Mouse (Mus musculus) heart, embryonic 10.5 days (tissue): ENCODE data around the gene Eef1g. TPM values are rescaled to one million over a fixed set of nuclear protein-coding genes. Genes with fewer than 3 reads are reported as not detected.

Experiments
- DNase-seq: peaks from one replicate; pipeline ENCODE4 v3.0.0-alpha.2; 2017; ENCODE audit warnings: low spot score
- H3K27ac ChIP-seq: fragments of 300-500 bp; sonication (generic); 2 replicates; pipeline ENCODE4 v1.5.1; 2016; ENCODE audit warnings: mild to moderate bottlenecking
- H3K27me3 ChIP-seq: fragments of 300-500 bp; sonication (generic); 2 replicates; pipeline ENCODE4 v1.6.1; 2016; ENCODE audit warnings: mild to moderate bottlenecking; ENCODE audit not compliant: poor library complexity, insufficient read depth, severe bottlenecking
- H3K36me3 ChIP-seq: fragments of 300-500 bp; sonication (generic); 2 replicates; pipeline ENCODE4 v1.6.1; 2016; ENCODE audit warnings: mild to moderate bottlenecking, moderate library complexity
- H3K4me1 ChIP-seq: fragments of 300-500 bp; sonication (generic); 2 replicates; pipeline ENCODE4 v1.6.1; 2016; ENCODE audit warnings: mild to moderate bottlenecking
- H3K4me3 ChIP-seq: fragments of 300-500 bp; sonication (generic); 2 replicates; pipeline ENCODE4 v1.5.1; 2016; ENCODE audit warnings: mild to moderate bottlenecking, moderate library complexity
- H3K9me3 ChIP-seq: fragments of 300-500 bp; sonication (generic); 2 replicates; pipeline ENCODE4 v1.6.1; 2016; ENCODE audit warnings: mild to moderate bottlenecking, moderate library complexity
- WGBS: fragments of 180-500 bp; shearing (Covaris S2); methylation state at CpG from one replicate; pipeline ENCODE4 v1.1.7; 2016; 5-methylcytosine and 5-hydroxymethylcytosine counted together
- polyA plus RNA-seq: library from polyadenylated mRNA; unstranded; fragments of >200 nt; fragmentation: Nextera tagmentation; extraction: Ambion mirVana; gene quantifications from 2 replicates; pipeline ENCODE4 v1.2.1, GENCODE M21; 2016

Gene Eef1g
- polyA plus RNA-seq, 1 experiment from 2014 or later, result 459 TPM

DNA sequence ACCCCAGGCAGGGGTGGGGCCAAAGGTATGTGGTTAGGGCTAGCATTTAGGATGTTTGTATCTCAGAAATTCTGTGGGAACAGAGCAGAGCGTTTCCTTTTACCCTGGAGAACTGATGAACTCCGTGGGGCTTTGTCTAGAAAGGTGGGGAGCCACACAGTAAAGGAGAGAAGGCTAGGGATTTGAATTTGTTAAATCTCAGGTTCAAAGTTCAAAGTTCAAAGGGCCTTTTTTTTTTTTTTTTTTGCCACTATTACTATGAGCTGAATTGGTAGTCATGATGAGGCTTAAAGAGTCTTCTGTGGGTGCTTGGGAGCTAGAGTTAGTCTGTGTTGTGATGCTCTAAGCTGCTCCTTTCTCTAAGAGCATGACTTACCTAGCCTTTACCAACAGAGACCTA, 30.1 kb upstream of the Eef1g start:
- no peak overlapping the region for H3K4me3 ChIP-seq
- WGBS, result 90% methylated on average over 2 of the region's 2 CpGs
- peaks cover 64% of the 10 kb centered on the region for H3K36me3 ChIP-seq

DNA sequence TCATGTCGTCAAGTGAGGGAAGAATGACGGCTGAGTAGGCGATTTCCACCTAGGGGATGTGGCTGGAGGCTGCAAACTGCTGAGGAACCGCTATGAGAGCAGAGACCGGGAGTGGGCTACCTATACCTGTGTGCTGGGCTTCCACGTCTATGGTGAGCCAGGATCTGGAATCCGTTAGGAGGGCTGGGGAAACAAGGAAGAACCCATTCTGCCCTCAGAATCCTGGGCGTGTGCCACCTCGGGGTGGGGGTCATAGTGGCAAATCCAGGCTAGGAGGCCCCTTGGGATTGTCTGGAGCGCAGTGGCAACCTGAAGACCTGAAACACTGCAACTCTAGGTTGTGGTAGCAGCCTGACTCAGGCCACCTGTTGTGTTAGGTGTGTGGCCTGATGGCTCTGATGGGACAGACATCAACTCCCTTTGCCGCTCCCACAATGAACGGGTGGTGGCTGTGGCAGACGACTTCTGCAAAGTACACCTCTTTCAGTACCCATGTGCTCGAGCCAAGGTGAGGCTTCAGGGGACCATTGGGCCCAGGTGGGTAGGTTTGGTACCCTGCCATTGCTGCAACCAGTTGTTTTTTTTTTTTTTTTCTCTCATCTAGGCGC, 26.2 kb upstream of the Eef1g start:
- Histone ChIP-seq H3K4me1 (peaks cover 26% of the 10 kb centered on the region), H3K27ac (no peak overlapping the region), H3K27me3 (no peaks in the 10 kb centered on the region), H3K4me3 (no peak overlapping the region), H3K36me3 (peaks cover 54% of the 10 kb centered on the region), H3K9me3 (no peaks in the 10 kb centered on the region)
- WGBS, result 85% methylated on average over 15 of the region's 15 CpGs
- DNase-seq, result peak; percentile 73

More for the DNA sequence above, 30.1 kb upstream of the Eef1g start:
- no peak for DNase-seq
- Histone ChIP-seq H3K4me1 (peaks cover 13% of the 10 kb centered on the region), H3K9me3 (no peaks in the 10 kb centered on the region), H3K27ac (no peak overlapping the region), H3K27me3 (no peaks in the 10 kb centered on the region)

DNA sequence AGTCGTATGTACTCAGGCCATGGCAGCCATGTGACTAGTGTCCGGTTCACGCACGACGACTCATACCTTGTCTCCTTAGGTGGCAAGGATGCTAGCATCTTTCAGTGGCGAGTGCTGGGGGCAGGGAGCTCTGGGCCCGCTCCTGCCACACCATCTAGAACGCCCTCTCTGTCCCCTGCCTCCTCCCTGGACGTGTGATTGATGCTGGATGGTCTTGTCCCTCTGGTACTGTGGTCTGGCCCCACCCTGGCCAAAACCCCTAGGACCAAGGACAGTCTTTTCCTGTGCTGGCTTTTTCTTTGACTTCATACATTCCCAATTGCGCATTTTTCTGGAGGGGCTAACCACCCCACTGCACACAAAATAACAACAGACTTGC, 25.7 kb upstream of the Eef1g start:
- 41% methylated on average over 10 of the region's 10 CpGs for WGBS
- peak; percentile 76 for DNase-seq
- Histone ChIP-seq H3K4me3 (peak overlapping the region; percentile 98), H3K36me3 (peaks cover 54% of the 10 kb centered on the region), H3K27me3 (no peaks in the 10 kb centered on the region), H3K4me1 (peaks cover 26% of the 10 kb centered on the region), H3K9me3 (no peaks in the 10 kb centered on the region), H3K27ac (peak overlapping the region; percentile 99)

DNA sequence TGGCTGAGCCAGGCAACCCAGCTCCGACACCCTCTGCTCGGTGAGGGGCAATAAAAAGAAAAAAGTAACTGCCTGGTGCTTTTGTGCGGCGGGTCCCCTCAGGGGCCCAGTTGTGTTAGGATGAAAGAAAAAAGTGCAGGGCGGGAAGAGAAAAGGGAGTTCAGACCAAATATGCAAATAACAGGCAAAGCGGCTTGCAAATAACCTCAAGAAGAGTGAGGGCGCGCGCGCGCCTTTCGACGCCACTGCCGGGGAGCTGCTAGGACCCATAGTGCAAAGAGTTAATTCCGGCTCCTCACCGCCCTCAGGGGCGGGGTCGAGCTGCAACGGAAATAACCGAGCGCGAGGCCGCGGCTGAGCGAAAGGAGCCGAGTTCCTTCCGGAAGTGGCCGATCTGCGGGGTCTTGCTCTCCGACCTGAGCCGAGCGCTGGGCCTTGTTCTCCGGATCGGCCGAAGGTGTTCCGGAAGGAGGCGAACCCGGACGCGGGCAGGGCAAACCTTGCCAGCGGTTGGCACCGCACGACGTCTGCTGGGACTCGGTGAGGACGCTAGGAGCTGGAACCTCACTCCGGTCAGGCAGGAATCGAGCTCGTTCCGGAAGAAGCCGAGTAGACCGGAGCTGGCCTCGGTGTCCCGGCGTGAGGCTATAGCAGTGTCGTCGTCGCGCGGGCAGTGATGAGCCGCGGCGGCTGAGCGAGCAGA, 25.2 kb upstream of the Eef1g start, which contains the start of gene Mta2:
Gene Mta2 (plus strand): TSS at position 361 of the 703 bp plus-strand sequence.
- Histone ChIP-seq H3K4me3 (peak within 1 kb of the TSS; percentile 98), H3K4me1 (peaks cover 26% of the 10 kb centered on the region), H3K27me3 (no peaks in the 10 kb centered on the region), H3K9me3 (no peaks in the 10 kb centered on the region), H3K27ac (peak within 1 kb of the TSS; percentile 99), H3K36me3 (peaks cover 54% of the 10 kb centered on the region)
- peak; percentile 99 for DNase-seq
- WGBS, result under 1% methylated on average over 64 of the region's 64 CpGs

DNA sequence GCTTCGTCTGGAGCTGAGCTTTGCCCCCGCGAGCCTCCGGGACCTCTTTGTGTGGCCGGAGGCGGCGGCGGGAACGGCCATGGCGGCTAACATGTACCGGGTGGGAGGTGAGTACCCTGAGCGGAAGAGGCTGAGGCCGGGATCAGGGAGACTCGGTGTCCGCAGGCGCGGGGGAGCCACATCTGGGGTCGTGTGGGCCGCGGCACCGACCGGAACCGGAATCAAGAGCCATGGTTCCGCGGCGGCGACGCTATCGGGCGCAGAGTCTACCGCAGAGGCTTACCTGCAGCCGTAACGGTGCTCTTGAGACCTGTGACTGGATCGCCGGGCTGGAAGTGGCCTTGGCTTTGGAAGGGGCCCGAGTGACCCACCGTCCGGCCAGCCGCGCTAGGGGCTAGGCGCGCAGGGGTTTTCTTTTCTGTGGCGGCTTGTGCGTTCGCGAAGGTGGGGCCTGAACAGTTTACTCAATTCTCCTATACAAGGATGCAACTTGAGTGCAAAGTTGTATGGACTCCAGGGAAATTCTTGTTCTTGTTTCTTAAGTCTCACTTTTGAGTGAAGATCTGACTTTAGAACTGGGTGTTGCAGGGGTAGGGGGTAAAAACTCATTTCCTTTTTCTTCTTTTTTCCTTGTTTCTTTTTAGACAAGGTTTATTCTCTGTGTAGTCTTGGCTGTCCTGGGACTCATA, 24.4 kb upstream of the Eef1g start:
- WGBS, result under 1% methylated on average over 46 of the region's 46 CpGs
- H3K36me3 ChIP-seq, result peaks cover 53% of the 10 kb centered on the region
- H3K27ac ChIP-seq, result peak overlapping the region; percentile 99
- H3K9me3 ChIP-seq, result no peaks in the 10 kb centered on the region
- peak overlapping the region; percentile 98 for H3K4me3 ChIP-seq
- no peaks in the 10 kb centered on the region for H3K27me3 ChIP-seq
- H3K4me1 ChIP-seq, result peaks cover 26% of the 10 kb centered on the region
- no peak for DNase-seq

DNA sequence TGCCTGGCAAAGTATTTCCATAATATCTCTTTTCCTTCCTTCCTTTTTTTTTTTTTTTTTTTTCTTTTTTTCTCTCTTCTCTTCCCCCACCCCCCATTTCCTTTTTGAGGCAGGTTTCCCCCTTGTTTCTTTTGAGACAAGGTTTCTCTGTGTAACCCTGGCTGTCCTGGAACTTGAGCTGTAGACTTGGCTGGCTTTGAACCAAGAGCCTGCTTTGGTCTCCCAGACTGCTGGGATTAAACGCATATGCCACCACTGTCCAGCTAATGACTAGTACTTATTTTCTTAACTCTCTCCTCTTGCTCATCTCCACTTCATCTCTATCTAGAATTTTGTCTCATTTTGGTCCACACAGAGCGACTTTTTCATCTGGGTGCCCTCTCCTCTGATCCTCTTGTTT, 23.8 kb upstream of the Eef1g start:
- no peaks in the 10 kb centered on the region for H3K27me3 ChIP-seq
- peak overlapping the region; percentile 99; the same call in 1 of the 2 replicates for H3K27ac ChIP-seq
- 66% methylated on average over 2 of the region's 2 CpGs for WGBS
- peaks cover 26% of the 10 kb centered on the region for H3K4me1 ChIP-seq
- H3K4me3 ChIP-seq, result peak overlapping the region; percentile 98
- H3K9me3 ChIP-seq, result no peaks in the 10 kb centered on the region
- no peak for DNase-seq
- H3K36me3 ChIP-seq, result peaks cover 54% of the 10 kb centered on the region

DNA sequence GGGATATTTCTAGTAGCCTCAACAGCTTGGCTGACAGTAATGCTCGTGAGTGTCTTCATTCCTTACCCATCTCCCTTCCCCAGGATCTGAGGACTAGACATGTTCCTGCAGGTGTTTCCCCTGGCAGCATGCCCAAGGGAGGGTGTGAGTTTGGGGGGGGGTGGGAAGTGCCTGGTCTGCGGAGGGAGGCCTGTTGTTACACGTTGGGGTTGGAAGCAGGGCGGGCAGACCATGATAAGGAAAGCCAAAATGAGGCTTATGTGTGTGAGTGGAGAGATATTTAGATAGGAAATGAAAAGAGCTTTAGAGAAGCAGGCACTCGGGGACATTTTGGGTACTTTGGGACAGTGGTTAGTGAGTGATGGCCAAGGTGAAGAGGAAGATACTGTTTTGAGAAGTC, 22.8 kb upstream of the Eef1g start:
- H3K36me3 ChIP-seq, result peaks cover 56% of the 10 kb centered on the region
- peak overlapping the region; percentile 62 for H3K27ac ChIP-seq
- H3K4me3 ChIP-seq, result peak overlapping the region; percentile 98
- H3K4me1 ChIP-seq, result peaks cover 26% of the 10 kb centered on the region
- 57% methylated on average over 5 of the region's 5 CpGs for WGBS
- no peaks in the 10 kb centered on the region for H3K9me3 ChIP-seq
- no peaks in the 10 kb centered on the region for H3K27me3 ChIP-seq
- no peak for DNase-seq

DNA sequence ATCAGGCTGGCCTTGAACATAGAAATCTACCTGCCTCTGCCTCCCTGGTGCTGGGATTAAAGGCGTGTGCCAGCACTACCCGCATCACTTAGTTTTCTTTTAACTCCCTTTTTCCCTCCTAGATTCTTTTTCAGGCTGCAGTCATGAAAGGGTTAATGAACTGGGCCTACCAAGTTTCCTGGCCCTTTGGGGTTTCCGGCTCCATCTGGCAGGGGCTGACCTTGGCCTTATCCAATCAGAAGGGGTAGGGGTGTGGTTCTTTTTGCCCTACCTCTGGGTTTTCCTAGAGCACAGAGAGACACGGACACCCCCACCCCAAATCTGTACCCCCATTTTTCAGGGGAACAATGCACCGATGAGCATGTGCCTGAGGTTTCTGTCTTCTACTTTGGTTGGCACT, 22.1 kb upstream of the Eef1g start:
- H3K27ac ChIP-seq, result no peak overlapping the region

DNA sequence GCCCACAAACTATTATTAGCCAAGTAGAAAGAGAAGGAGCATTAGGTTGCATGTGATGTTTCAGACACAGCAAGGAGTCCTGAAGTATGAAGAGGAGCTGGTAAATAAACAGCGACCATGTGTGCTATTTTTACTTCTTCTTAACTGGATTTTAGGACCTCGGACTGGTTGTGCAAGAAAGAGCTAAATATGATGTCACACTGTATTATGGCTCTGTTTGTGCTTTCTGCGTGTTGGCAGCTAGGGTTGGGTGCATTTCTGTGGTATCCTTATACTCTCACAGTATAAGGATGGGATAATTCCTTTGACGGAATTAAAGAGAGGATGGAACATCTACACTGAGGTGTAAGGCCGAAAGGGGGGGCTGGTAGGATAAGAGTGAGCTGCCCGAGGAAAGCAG, 21.6 kb upstream of the Eef1g start:
- Histone ChIP-seq H3K27ac (no peak overlapping the region), H3K27me3 (no peaks in the 10 kb centered on the region), H3K4me3 (peak overlapping the region; percentile 19; the same call in 1 of the 2 replicates), H3K4me1 (peaks cover 26% of the 10 kb centered on the region), H3K36me3 (peaks cover 63% of the 10 kb centered on the region), H3K9me3 (no peaks in the 10 kb centered on the region)
- DNase-seq, result no peak
- 86% methylated on average over 6 of the region's 6 CpGs for WGBS

More for the DNA sequence above, 22.1 kb upstream of the Eef1g start:
- Histone ChIP-seq H3K4me1 (peaks cover 26% of the 10 kb centered on the region), H3K4me3 (peak overlapping the region; percentile 19; the same call in 1 of the 2 replicates), H3K36me3 (peaks cover 59% of the 10 kb centered on the region), H3K9me3 (no peaks in the 10 kb centered on the region), H3K27me3 (no peaks in the 10 kb centered on the region)
- WGBS, result 46% methylated on average over 5 of the region's 5 CpGs
- DNase-seq, result no peak

DNA sequence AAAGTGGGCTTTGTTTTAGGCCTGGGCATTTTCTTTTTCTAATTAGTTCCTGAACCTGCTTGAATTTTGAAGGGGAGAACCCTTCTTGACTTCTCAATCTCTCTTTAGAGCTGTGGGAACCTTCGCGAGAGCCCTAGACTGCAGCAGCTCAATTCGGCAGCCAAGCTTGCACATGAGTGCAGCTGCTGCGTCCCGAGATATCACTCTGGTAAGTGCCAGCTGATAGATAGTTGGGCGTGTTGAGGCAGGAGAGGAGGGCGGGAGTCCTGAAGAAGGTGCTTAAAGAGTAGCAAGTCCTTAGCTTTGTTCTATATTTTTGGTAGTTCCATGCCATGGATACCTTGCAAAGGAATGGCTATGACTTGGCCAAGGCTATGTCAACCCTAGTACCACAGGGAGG, 19.9 kb upstream of the Eef1g start:
- H3K4me1 ChIP-seq, result peaks cover 14% of the 10 kb centered on the region
- H3K36me3 ChIP-seq, result peaks cover 80% of the 10 kb centered on the region
- H3K9me3 ChIP-seq, result no peaks in the 10 kb centered on the region
- H3K27ac ChIP-seq, result no peak overlapping the region
- no peaks in the 10 kb centered on the region for H3K27me3 ChIP-seq
- no peak for DNase-seq
- 86% methylated on average over 7 of the region's 7 CpGs for WGBS
- H3K4me3 ChIP-seq, result no peak overlapping the region

DNA sequence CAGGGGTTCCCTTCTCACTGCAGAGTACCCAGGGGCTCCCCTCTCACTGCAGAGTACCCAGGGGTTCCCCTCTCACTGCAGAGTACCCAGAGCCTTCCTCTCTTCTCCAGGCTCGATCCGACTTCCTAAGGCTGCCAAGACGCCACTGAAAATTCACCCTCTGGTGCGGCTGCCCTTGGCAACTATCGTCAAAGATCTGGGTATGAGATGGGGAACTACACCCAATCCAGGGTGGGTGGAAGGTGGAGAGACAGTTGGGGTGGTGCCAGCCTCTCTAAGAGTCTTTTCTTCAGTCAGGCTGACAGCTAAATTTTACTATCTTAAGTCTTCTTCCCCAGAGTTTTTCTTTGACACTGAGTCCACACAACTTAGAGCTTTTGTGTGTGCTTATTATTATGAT, 16.7 kb upstream of the Eef1g start:
- no peak overlapping the region for H3K4me3 ChIP-seq
- H3K36me3 ChIP-seq, result peaks cover 73% of the 10 kb centered on the region
- H3K9me3 ChIP-seq, result no peaks in the 10 kb centered on the region
- H3K4me1 ChIP-seq, result peaks cover 6% of the 10 kb centered on the region; the same call in 1 of the 2 replicates
- no peak overlapping the region for H3K27ac ChIP-seq
- no peaks in the 10 kb centered on the region for H3K27me3 ChIP-seq
- DNase-seq, result no peak
- WGBS, result 93% methylated on average over 5 of the region's 5 CpGs

DNA sequence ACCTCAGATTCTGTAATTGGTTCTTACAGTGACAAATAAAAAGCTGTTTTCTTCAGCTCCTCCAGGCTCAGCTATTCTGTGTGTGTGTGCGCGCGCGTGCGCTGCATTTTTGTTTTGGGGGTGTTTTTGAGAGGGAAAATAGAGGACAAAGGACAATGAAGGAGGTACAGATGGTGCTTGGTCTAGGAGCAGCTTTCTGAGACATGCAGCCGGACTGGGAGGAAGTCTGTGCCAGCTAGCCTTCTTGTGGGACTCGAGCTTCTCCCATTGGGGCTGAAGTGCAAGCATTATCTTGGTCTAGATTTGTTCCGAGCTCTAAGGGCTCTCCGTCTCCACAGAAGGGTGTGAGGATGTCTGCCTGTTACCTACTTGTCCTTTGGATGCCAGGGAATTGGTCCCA, 14.6 kb upstream of the Eef1g start:
- H3K36me3 ChIP-seq, result peaks cover 73% of the 10 kb centered on the region
- no peak overlapping the region for H3K4me3 ChIP-seq
- no peak overlapping the region for H3K27ac ChIP-seq
- no peak for DNase-seq
- H3K4me1 ChIP-seq, result peaks cover 6% of the 10 kb centered on the region; the same call in 1 of the 2 replicates
- WGBS, result 86% methylated on average over 9 of the region's 9 CpGs
- no peaks in the 10 kb centered on the region for H3K9me3 ChIP-seq
- H3K27me3 ChIP-seq, result no peaks in the 10 kb centered on the region
